Mouse (Mus musculus): Measurements from ENCODE around the gene Pnpla3. TPM values are rescaled to one million over a fixed set of nuclear protein-coding genes. Genes with fewer than 3 reads are reported as not detected.

Gene Pnpla3
- polyA plus RNA-seq (2012; rRNA removed) = 6.9 and 8.9 TPM in 2 replicates

DNA sequence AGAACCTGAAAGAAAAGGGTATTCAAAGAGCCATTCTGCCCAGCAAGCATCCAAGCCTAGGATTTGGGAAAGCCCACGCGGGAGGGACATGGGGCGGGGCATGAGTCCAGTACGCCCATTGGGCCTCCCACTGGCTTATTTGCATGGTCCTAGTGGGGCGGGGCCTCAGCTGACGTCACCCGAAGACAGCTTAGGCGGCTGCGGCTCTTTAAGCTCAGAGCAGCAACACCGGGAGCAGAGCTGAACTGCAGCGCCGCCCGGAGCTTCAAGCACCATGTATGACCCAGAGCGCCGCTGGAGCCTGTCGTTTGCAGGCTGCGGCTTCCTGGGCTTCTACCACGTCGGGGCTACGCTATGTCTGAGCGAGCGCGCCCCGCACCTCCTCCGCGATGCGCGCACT is at the start of gene Pnpla3:
Pnpla3 (plus strand) TSS at position 238 of the 400 bp plus-strand sequence.

GRCm38 (mm10) chr15:84123075-84123474 is 44.6 kb upstream of the Pnpla3 start, which contains the start of gene Pnpla5:
TSS of gene Pnpla5 (minus strand) at chr15:84123175.

DNA sequence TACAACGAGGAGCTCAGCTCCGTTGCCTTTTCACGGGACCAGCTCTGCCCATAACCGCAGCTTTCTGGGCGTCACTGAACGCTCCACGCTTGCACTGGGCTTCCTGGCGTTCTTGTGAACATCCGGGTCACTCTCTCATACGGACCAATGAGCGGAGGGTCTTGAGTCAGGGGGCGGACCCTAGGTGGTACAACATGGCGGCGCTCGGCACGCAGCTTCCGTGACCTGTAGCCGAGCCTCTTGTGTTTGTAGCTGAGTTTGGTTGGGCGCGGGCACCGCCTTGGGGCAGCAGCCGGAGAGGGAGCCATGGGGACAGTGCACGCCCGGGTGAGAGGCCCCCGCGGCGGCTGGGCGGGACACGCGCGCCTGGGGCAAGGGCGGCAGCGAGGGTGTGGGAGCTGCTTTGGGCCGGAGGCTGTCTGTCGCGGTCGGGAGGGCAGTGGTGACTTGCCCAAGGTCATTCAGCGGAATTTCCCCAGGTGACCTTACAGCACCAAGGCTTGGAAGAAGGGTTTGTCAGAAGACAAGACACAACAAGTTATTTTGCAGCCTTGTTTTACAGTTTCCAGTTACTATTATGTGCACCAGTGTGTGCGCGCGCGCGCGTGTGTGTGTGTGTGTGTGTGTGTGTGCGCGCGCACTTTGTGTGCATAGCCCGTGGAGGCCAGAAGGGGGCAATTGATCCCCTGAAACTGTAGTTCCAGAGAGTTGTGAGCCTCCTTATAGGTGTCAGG is 24.6 kb downstream of the Pnpla3 start, which contains the start of gene Samm50:
Samm50 (plus strand) TSS at position 184 of the 734 bp plus-strand sequence.

DNA sequence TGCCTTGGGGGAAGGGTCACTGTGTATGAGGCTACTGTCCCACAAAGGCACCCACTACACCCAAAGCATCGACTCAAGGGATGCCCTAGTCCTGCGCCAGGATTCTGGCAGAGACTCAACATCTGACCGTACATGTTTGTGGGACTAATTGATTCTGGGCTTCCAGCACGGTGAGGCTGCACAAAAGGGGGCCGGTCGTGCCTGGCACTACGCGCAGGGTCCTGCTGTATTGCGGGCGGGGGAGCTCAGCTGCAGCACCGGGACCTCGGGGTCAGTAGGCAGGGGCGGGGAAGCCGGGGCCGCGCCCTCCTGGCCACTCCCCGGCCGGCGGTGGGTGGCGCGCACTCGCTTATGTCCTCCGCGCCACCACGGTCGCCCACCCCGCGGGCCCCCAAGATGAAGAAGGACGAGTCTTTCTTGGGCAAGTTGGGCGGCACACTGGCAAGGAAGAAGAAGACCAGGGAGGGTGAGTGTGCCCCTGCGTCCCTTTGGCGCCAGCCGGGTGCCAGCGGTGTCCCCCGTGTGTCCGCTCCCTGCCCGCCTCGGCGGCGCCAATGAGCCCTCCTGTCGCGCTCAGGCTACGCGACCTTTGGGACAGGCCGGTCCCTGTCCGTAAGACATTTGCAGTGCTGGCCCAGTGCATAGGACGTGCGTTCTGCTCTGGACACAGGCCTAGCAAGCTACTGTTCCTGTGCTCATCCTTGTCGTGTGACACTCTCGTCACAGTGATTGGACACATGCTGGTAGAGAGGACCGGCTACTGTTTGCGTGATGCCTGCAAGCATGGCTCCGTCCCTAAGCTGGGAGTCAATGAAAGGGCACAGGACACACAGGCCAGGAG is 64.3 kb downstream of the Pnpla3 start, which contains the start of gene Parvb:
Parvb (plus strand) TSS at position 323 of the 841 bp plus-strand sequence.

Other genes with a start within 250 kb of the Pnpla3 start
- gene Efcab6, start 102.5 kb upstream of the Pnpla3 start, polyA plus RNA-seq (2012; rRNA removed) = not detected in 2 replicates
- 4.9 TPM in 2 replicates for gene Sult4a1, start 62.1 kb upstream of the Pnpla3 start, polyA plus RNA-seq (2012; rRNA removed)
- gene Pnpla5, start 44.7 kb upstream of the Pnpla3 start, polyA plus RNA-seq (2012; rRNA removed) = not detected in 2 replicates
- gene Samm50, start 24.4 kb downstream of the Pnpla3 start, polyA plus RNA-seq (2012; rRNA removed) = 12.0 and 12.4 TPM in 2 replicates
- 3.8 and 4.2 TPM in 2 replicates for gene Parvb, start 64.2 kb downstream of the Pnpla3 start, polyA plus RNA-seq (2012; rRNA removed)
- gene Parvg, start 156.2 kb downstream of the Pnpla3 start, polyA plus RNA-seq (2012; rRNA removed) = 1.8 TPM in 2 replicates

Measured in colon, adult 2 months (tissue).